Mouse (Mus musculus): ENCODE data around the gene Senp1. TPM values are rescaled to one million over a fixed set of nuclear protein-coding genes. Genes with fewer than 3 reads are reported as not detected.

Senp1 gene
- total RNA-seq, 4 experiments from 2014 or later = 7.2 to 10.0 (median 8.5) TPM

DNA sequence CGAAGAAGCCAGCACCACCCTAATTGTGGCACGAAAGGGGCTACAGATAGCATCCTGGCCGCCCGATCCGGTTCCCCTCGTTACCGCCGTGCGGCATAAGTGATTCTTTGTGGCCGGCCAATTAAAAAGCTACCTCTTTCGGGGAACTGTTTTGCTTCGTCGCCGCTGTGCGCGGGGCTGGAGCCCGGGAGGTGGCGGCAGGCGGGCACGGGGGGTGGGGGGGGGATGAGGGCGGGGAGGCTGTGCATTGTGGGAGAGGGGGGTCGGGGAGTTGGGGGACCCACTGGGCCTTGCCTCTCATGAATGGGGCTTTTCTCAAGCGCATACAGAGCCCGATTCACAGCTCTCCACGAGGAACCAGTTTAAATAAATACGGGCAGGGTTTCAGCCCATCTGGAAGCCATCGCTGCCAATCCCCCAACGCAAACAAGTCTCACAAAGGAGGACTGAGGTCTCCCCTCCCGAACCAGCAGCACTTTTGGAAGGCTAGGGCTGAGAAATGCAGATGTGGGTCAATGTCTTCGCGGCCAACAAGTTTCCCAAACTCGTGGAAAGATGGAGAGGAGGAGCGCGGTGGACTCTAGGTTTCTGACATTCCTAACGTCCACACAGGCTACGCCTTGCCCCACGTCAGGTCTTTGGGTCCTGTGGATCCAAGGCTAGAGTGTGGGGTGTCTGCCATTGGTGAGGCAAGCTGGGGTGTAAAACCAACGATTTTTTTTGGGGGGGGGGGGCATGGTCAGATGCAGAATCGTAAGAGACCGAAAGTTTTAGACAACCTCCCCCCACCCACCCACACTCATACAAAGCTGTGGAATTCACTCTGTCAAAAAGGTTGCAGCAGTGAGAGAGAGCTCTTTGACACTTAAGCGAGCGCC, 91.2 kb downstream of the Senp1 start:
- no peak for DNase-seq (ENCODE audit: low spot score in 2 of 2)

DNA sequence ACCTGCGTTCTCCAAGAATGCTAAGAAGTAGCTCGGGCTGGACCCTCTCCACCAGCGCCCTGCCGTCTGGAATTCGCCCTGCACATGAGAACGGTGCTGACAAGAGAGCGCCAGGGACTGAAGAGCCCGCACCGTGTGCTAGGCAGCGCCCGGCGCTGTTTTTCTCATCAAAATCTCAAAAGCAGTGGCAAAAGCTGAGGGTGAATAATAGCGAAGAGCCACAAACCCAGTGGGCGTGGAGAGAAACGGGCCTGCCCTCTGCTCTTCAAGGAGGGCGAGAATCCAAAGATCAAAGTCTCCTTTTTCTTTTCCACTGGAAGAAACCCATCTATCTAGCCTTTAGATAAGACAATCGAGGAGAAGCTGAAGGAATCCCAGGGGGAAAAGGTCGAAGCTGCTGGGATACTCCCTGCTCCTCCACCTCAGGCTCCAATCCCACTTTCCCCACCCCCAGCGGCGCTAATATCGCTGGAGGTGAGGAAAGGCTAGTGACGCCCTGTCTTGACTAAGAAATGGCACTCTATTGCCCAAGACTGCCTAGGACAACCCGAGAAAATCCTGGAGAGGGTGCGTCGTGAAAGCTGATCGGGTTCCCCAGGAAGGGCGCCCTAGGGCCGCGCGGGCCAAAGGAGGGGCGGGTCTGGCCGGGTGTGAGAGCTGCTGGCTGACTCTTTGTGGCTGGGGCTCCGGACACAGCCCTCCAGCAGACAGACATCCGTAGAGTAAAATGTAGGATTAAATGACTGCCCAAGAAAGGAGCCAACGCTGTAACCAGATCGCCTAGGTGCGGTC, 92.0 kb downstream of the Senp1 start:
- no peak for DNase-seq (ENCODE audit: low spot score in 2 of 2)

DNA sequence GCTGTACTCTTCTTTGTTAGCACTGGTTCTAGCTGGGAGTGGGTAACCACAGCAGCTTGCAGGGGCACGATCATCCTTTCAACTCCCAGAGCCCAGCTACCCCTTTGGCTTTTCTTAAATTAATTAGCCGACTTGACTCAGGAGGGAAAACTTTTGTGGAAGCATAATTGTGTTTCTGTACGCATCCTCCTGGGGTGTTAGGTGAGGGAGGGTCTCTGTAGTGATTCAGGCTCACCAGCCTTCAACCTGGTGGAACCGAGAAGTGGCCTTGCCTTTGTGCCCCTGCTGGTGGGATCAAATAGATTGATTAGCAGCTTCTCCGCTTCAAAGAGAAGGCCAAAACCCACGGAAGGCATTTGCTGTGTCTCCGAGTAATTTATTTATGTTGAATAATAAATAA, 93.6 kb downstream of the Senp1 start:
- no peak for DNase-seq (ENCODE audit: low spot score in 2 of 2)

DNA sequence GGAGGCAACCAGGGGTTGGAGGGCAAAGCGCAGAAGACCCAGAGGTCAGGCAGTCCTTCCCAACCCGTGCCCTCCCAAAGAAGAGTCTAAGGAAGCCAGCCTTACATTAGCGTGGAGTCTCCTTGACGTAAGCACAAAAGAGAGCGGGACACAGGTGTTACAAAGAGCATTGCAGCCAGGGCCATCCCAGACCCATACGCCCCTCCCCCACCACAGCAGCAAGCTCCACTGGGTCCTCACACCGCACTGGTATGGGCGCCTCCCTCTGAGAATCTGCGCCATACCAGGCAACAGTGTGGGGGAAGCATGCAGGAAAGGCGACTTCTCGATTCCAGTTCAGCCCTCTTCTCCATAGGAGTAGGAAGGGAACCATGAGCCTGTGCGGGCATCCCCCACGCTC, 94.0 kb downstream of the Senp1 start:
- DNase-seq (ENCODE audit: low spot score in 2 of 2) = no peak

DNA sequence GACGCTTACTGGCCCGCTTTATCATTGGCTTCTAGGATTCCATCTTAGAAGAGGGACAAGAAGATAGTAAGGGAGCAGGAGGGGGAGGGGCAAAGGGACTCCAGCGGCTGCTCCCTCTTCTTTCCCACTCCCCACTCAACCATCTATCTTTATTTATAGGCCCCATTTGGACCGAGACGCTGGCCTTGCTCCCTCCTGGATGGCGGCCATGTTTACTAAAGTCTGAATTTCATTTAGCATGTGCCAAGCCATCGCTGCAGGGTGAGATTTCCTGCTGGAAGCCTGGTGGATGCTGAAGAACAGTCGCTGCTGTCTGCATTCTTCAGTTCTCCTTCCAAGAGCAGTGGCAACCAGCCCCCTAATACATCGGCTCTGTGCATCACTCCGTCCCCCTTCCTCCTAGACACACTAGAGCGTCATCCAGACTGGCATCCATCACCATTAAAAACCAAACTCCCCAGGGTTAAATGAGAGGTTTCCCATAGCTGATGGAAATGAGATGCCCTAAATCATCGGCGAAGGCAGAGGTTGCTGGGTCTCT, 96.8 kb downstream of the Senp1 start:
- no peak for DNase-seq (ENCODE audit: low spot score in 2 of 2)

DNA sequence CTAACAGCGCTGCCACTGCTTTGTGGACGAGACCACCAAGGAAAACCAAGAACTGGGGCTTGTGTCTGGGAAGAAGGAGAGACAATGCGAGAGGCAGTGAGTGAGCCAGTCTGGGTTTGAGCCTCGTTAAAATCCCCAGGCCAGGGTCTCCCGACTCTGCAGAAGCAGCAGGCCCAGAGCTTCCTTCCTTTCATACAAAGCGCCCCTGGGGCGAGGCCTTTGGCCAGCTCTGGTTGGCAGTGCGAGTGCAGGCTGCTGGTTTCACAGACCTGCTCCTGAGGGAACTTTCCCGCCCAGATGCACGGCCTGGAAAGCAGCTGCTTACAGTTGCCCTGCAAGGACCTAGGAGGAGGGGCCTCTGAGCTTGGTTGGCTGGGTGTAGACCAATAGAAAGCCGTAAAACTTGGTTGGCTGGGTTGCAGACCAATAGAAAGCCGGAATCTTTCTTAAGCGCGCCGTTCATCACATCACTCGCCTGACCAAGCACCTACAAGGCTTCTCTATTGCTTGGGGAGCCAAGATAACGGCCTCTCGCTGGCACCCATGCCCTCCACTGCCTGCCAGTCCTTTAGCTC, 100.7 kb downstream of the Senp1 start:
- peak; percentile 48 to 64 for DNase-seq (ENCODE audit: low spot score in 2 of 2)

DNA sequence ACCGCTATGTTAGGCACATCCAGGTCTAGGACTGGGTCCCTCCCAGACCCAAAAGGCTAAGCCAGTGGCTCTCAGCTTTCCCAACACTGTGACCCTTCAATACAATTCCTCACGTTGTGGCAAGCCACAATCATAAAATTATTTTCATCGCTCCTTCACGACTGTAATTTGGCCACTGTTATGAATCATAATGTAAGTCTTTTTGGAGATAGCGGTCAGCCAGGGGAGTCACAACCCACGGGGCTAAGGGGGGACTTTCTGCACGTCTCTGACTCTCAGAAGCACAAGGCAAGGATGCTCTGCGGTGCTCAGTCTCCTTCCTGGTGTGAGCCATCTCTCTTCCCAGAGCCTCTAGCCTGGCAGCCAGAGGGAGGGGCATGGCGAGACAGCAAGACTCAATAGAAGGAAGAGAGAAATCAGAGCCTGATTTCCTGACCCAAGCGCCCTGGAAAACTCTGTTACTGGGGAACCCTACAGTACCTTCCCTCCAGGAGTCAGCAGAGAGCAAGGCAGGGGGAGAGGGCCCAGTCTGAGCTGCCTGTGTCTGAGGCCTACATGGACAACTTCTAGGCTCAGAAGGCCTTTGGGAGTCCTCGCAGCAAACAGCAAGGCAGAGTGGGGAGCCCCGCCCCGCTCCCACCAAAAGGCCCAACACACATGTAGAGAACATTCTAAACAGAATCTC, 101.4 kb downstream of the Senp1 start:
- no peak for DNase-seq (ENCODE audit: low spot score in 2 of 2)

DNA sequence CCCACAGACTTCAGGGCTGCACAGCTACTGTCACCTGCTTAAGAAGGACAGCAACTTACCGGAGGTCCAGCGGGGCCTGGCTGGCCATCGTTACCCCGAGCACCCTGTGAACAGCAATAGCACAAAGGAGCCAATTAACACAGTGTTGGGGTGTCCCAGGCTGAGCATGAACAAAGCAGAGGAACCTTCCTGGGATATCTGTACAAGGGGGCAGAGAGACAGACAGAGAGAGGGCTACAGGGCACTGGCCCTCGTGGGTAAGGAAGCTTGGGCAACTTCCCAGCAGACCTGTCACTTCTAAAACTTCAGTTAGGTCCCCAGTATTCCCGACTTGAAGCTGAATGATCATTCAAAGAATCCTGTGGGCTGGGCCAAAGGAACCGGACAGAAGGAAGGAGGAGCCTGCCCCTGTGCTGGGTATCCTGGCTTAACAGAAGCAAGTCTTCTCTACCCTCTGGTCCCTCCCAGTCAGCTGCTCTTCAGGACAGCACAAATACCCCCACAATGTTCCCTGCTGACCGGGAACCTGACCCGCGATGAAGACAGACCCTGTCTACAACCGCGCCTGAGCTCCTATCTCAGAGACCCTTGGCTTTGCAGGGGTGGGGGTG, 102.2 kb downstream of the Senp1 start:
- DNase-seq (ENCODE audit: low spot score in 2 of 2) = no peak

DNA sequence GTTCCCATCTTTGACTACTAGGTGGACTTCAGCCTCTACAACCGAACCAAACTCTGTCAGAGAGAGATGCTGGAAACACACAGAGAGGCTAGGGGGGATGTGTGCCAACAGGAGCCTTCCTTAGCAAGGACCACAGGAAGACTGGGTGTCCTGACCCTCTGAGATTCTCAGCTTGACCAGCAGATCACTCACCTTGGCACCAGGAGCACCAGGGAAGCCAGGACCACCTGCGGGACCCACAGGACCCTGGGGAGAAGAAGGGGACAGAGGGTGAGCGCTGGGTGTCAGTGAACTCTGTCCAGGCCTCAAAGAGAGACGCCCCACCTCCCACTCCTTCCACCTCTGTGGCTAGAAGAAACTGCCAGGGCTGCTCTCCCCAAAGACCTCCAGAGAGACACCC, 102.8 kb downstream of the Senp1 start:
- no peak for DNase-seq (ENCODE audit: low spot score in 2 of 2)

DNA sequence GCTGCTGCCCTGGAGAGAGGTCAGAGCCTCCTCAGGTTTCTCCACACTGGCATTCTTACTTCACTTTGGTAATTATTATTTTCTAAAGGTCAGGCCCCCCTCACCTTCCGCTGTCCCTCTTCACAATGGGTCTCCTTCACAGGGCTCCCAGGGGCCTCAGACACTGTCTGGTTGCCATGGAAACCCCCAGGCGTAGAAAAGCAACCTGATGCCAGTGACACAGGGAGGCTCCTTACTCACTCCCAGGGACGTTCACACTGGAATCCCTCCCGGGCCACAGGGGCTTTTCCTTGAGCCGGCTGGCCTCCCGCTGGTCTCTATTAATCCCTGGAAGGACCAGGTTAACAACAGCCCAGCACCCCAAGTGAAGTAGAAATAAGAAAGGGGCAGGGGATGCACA, 103.4 kb downstream of the Senp1 start:
- DNase-seq (ENCODE audit: low spot score in 2 of 2) = no peak

DNA sequence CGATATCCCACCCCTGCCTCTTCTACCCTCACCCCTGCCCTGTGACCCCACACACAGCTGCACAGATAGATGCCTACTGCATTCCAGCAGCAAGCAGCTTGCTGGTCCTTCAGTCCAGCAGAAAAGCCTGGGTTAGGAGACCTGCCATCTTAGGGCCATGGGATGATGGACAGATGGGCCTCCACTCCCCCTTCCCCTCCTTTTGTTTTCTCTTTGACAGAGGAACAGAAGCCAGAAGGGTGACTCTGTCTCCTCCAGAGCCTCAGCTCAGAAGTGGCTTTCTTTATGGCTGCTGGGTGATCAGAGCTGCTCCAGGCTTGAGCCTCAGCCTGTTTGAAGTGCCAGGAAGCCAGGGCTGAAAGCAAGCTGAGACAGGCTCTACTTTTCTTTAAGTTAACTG, 104.0 kb downstream of the Senp1 start:
- no peak for DNase-seq (ENCODE audit: low spot score in 2 of 2)

Other genes with a start within 250 kb of the Senp1 start
- 1 to 10 TPM; 5.8 to 9.6 (median 9.3) TPM for gene Hdac7, start 249.2 kb downstream of the Senp1 start, total RNA-seq (2022)
- gene Vdr, start 183.1 kb downstream of the Senp1 start, total RNA-seq (2022) = under 1 TPM in 3 of 4 experiments, not detected in 1; 0.07 to 0.13 (median 0.10) TPM
- gene Tmem106c, start 129.5 kb downstream of the Senp1 start, total RNA-seq (2022) = 1 to 10 TPM; 4.3 to 8.5 (median 6.5) TPM
- gene Col2a1, start 89.0 kb downstream of the Senp1 start, total RNA-seq (2022) = under 1 TPM; 0.19 to 0.51 (median 0.38) TPM
- gene Pfkm, start 1.2 kb downstream of the Senp1 start, total RNA-seq (2022) = 1,000 to 10,000 TPM; 2,927 to 3,255 (median 3,175) TPM
- 100 to 1,000 TPM; 123 to 141 (median 129) TPM for gene Asb8, start 71.9 kb upstream of the Senp1 start, total RNA-seq (2022)
- gene Ccdc184, start 73.4 kb upstream of the Senp1 start, total RNA-seq (2022) = not detected
- not detected for gene Olfr288, start 101.8 kb upstream of the Senp1 start, total RNA-seq (2022)
- gene Gm44579, start 127.2 kb upstream of the Senp1 start, total RNA-seq (2022) = not detected
- not detected for gene Olfr287, start 127.3 kb upstream of the Senp1 start, total RNA-seq (2022)
- gene Olfr286, start 140.7 kb upstream of the Senp1 start, total RNA-seq (2022) = not detected
- not detected for gene H1fnt, start 163.5 kb upstream of the Senp1 start, total RNA-seq (2022)
- gene Zfp641, start 202.4 kb upstream of the Senp1 start, total RNA-seq (2022) = 10 to 100 TPM in 3 of 4 experiments, 1 to 10 TPM in 1; 9.8 to 16.3 (median 13.7) TPM
- not detected for gene Olfr285, start 223.6 kb upstream of the Senp1 start, total RNA-seq (2022)
- not detected for gene Olfr284, start 247.2 kb upstream of the Senp1 start, total RNA-seq (2022)

All from gastrocnemius, adult 8-10 months (tissue).